Mouse (Mus musculus) lung, embryonic 16.5 days (tissue): ENCODE results near the gene Efcab10. TPM values are rescaled to one million over a fixed set of nuclear protein-coding genes. Genes with fewer than 3 reads are reported as not detected.

Source experiments
- ATAC-seq: fragments of 200-750 bp; cut with Nextera tagmentation; 2 replicates; pipeline ENCODE4 v1.8.0; 2017; ENCODE audit warnings: low read depth, mild to moderate bottlenecking, moderate library complexity
- H3K27ac ChIP-seq: fragments of 300-500 bp; sonication (generic); 2 replicates; pipeline ENCODE4 v1.5.1; 2014; ENCODE audit warnings: mild to moderate bottlenecking, control low read depth, low read length
- H3K27me3 ChIP-seq: fragments of 300-500 bp; sonication (generic); 2 replicates; pipeline ENCODE4 v1.6.1; 2014; ENCODE audit warnings: low read depth, low read length, mixed read lengths; ENCODE audit not compliant: control insufficient read depth, insufficient read depth
- H3K36me3 ChIP-seq: fragments of 300-500 bp; sonication (generic); 2 replicates; pipeline ENCODE4 v1.6.1; 2014; ENCODE audit warnings: low read length; ENCODE audit not compliant: control insufficient read depth, insufficient read depth
- H3K4me1 ChIP-seq: fragments of 300-500 bp; sonication (generic); replicated peaks from 2 replicates; pipeline ENCODE4 v1.6.1; 2014; ENCODE audit warnings: low read length, mixed read lengths; ENCODE audit not compliant: control insufficient read depth, insufficient read depth
- H3K4me2 ChIP-seq: fragments of 300-500 bp; sonication (generic); 2 replicates; pipeline ENCODE4 v1.6.1; 2014; ENCODE audit warnings: low read depth, low read length, control low read depth
- H3K4me3 ChIP-seq: fragments of 300-500 bp; sonication (generic); 2 replicates; pipeline ENCODE4 v1.5.1; 2014; ENCODE audit warnings: mild to moderate bottlenecking, low read length, control low read depth
- H3K9ac ChIP-seq: fragments of 300-500 bp; sonication (generic); 2 replicates; pipeline ENCODE4 v1.6.1; 2014; ENCODE audit warnings: low read length, control low read depth
- H3K9me3 ChIP-seq: fragments of 300-500 bp; sonication (generic); 2 replicates; pipeline ENCODE4 v1.6.1; 2016; ENCODE audit warnings: low read length; ENCODE audit not compliant: control insufficient read depth
- WGBS: fragments of 180-500 bp; shearing (Covaris S2); extraction: QIAGEN DNeasy Blood & Tissue Kit; methylation state at CpG from one replicate; pipeline ENCODE4 v1.1.7; 2014; 5-methylcytosine and 5-hydroxymethylcytosine counted together
- polyA plus RNA-seq: library from polyadenylated mRNA; unstranded; fragments of >200 nt; fragmentation: Nextera tagmentation; extraction: Ambion mirVana; gene quantifications from 2 replicates; pipeline ENCODE4 v1.2.1, GENCODE M21; 2015

Efcab10 gene
- polyA plus RNA-seq, 1 experiment from 2014 or later = 4.0 TPM

GRCm38 (mm10) chr12:33411580-33412151, 17.0 kb downstream of the Efcab10 start:
- ATAC-seq = no peak
- WGBS = 45% methylated on average over 6 of the region's 6 CpGs

GRCm38 (mm10) chr12:33424329-33424728, 29.7 kb downstream of the Efcab10 start:
- H3K9ac ChIP-seq = no peak overlapping the region
- WGBS = 43% methylated on average over 3 of the region's 3 CpGs
- H3K36me3 ChIP-seq = no peaks in the 10 kb centered on the region
- no peak overlapping the region for H3K27ac ChIP-seq
- peaks cover 2% of the 10 kb centered on the region for H3K27me3 ChIP-seq
- no peak for ATAC-seq
- no peak overlapping the region for H3K4me3 ChIP-seq
- no peaks in the 10 kb centered on the region for H3K9me3 ChIP-seq
- no peak overlapping the region for H3K4me2 ChIP-seq
- H3K4me1 ChIP-seq = no peaks in the 10 kb centered on the region

More at GRCm38 (mm10) chr12:33411580-33412151, 17.0 kb downstream of the Efcab10 start:
- H3K36me3 ChIP-seq = no peaks in the 10 kb centered on the region
- no peaks in the 10 kb centered on the region for H3K9me3 ChIP-seq
- no peak overlapping the region for H3K27ac ChIP-seq
- no peak overlapping the region for H3K4me3 ChIP-seq
- no peaks in the 10 kb centered on the region for H3K4me1 ChIP-seq
- H3K4me2 ChIP-seq = no peak overlapping the region
- H3K27me3 ChIP-seq = no peaks in the 10 kb centered on the region
- H3K9ac ChIP-seq = no peak overlapping the region

- Histone ChIP-seq H3K9ac (no peak overlapping the region), H3K4me2 (no peak overlapping the region), H3K36me3 (no peaks in the 10 kb centered on the region), H3K4me1 (peaks cover 5% of the 10 kb centered on the region), H3K9me3 (no peaks in the 10 kb centered on the region), H3K27me3 (peaks cover 2% of the 10 kb centered on the region), H3K27ac (no peak overlapping the region), H3K4me3 (no peak overlapping the region)
- ATAC-seq = no peak
- WGBS = 28% methylated on average over 3 of the region's 3 CpGs
Measured at GRCm38 (mm10) chr12:33427293-33427692, 32.6 kb downstream of the Efcab10 start.

GRCm38 (mm10) chr12:33427726-33428125, 33.1 kb downstream of the Efcab10 start:
- no peak overlapping the region for H3K4me3 ChIP-seq
- H3K36me3 ChIP-seq = no peaks in the 10 kb centered on the region
- H3K9ac ChIP-seq = no peak overlapping the region
- peaks cover 2% of the 10 kb centered on the region for H3K27me3 ChIP-seq
- no peak overlapping the region for H3K27ac ChIP-seq
- ATAC-seq = no peak
- no peak overlapping the region for H3K4me2 ChIP-seq
- no peaks in the 10 kb centered on the region for H3K9me3 ChIP-seq
- peaks cover 5% of the 10 kb centered on the region for H3K4me1 ChIP-seq
- WGBS = 61% methylated on average over 2 of the region's 2 CpGs

GRCm38 (mm10) chr12:33429387-33430160, 34.9 kb downstream of the Efcab10 start, which contains the start of gene Twistnb:
Twistnb (plus strand) TSS chr12:33429635.
- no peaks in the 10 kb centered on the region for H3K36me3 ChIP-seq
- H3K4me3 ChIP-seq = peak within 1 kb of the TSS; percentile 84
- peak; percentile 96 for ATAC-seq
- H3K4me2 ChIP-seq = peak within 1 kb of the TSS; percentile 79
- peaks cover 2% of the 10 kb centered on the region for H3K27me3 ChIP-seq
- no peaks in the 10 kb centered on the region for H3K9me3 ChIP-seq
- peak within 1 kb of the TSS; percentile 65 for H3K27ac ChIP-seq
- H3K9ac ChIP-seq = peak within 1 kb of the TSS; percentile 93
- peaks cover 5% of the 10 kb centered on the region for H3K4me1 ChIP-seq
- under 1% methylated on average over 66 of the region's 66 CpGs for WGBS

GRCm38 (mm10) chr12:33433812-33434211, 39.2 kb downstream of the Efcab10 start:
- Histone ChIP-seq H3K4me3 (no peak overlapping the region), H3K27ac (no peak overlapping the region), H3K36me3 (peaks cover 4% of the 10 kb centered on the region; the same call in 1 of the 2 replicates), H3K27me3 (no peaks in the 10 kb centered on the region), H3K9me3 (no peaks in the 10 kb centered on the region), H3K4me2 (no peak overlapping the region), H3K9ac (no peak overlapping the region), H3K4me1 (peaks cover 5% of the 10 kb centered on the region)
- no peak for ATAC-seq
- WGBS = 72% methylated on average over 9 of the region's 9 CpGs

- H3K4me1 ChIP-seq = peaks cover 5% of the 10 kb centered on the region
- no peak overlapping the region for H3K27ac ChIP-seq
- H3K9ac ChIP-seq = no peak overlapping the region
- no peak for ATAC-seq
- no peak overlapping the region for H3K4me2 ChIP-seq
- no peaks in the 10 kb centered on the region for H3K27me3 ChIP-seq
- WGBS = 93% methylated on average over 4 of the region's 4 CpGs
- no peak overlapping the region for H3K4me3 ChIP-seq
- peaks cover 7% of the 10 kb centered on the region; the same call in 1 of the 2 replicates for H3K36me3 ChIP-seq
- no peaks in the 10 kb centered on the region for H3K9me3 ChIP-seq
Measured at GRCm38 (mm10) chr12:33434758-33435157, 40.1 kb downstream of the Efcab10 start.

Other genes starting within 250 kb of the Efcab10 start
- gene Atxn7l1, start 247.2 kb upstream of the Efcab10 start, polyA plus RNA-seq = 14.6 and 15.7 TPM in 2 replicates
- gene Twistnb, start 34.8 kb downstream of the Efcab10 start, polyA plus RNA-seq = 45.5 and 50.9 TPM in 2 replicates